Mouse (Mus musculus) ES-E14 (cell line): ENCODE results near the gene Raly. TPM values are rescaled to one million over a fixed set of nuclear protein-coding genes. Genes with fewer than 3 reads are reported as not detected.

Experiments
- DNase-seq: peaks from one replicate; pipeline ENCODE4 v3.0.0-alpha.2; 2013; ENCODE audit warnings: low read depth, low spot score
- H3K27ac ChIP-seq: 2 replicates; pipeline ENCODE4 v1.5.1; 2012; ENCODE audit warnings: low read depth, mild to moderate bottlenecking, low read length, moderate library complexity, mixed read lengths; ENCODE audit not compliant: poor library complexity, insufficient read depth, severe bottlenecking
- H3K36me3 ChIP-seq: 2 replicates; pipeline ENCODE4 v1.6.1; 2012; ENCODE audit warnings: mild to moderate bottlenecking, low read length, moderate library complexity, mixed read lengths; ENCODE audit not compliant: control insufficient read depth, poor library complexity, insufficient read depth, severe bottlenecking
- H3K4me1 ChIP-seq, 2 experiments: fragments of 150-350 bp in 1 of 2; sonication (generic) in 1 of 2; 2 replicates each; pipeline ENCODE4 v1.6.1; 2012; ENCODE audit warnings: low read length in 2 of 2, mild to moderate bottlenecking in 1 of 2, mixed read lengths in 1 of 2; ENCODE audit not compliant: control insufficient read depth in 2 of 2, insufficient read depth in 2 of 2, poor library complexity in 1 of 2
- H3K4me3 ChIP-seq, 2 experiments: fragments of 150-350 bp in 1 of 2; sonication (generic) in 1 of 2; 2 replicates each; pipeline ENCODE4 v1.5.1; 2012; ENCODE audit warnings: low read length in 2 of 2, low read depth in 1 of 2, mild to moderate bottlenecking in 1 of 2, mixed read lengths in 1 of 2; ENCODE audit not compliant: insufficient read depth in 1 of 2, poor library complexity in 1 of 2, severe bottlenecking in 1 of 2
- H3K9ac ChIP-seq: 2 replicates; pipeline ENCODE4 v1.6.1; 2012; ENCODE audit warnings: low read depth, mild to moderate bottlenecking, low read length, mixed read lengths; ENCODE audit not compliant: poor library complexity, insufficient read depth, severe bottlenecking
- H3K9me3 ChIP-seq: fragments of 150-350 bp; sonication (generic); 2 replicates; pipeline ENCODE4 v1.6.1; 2012; ENCODE audit warnings: low read depth, mild to moderate bottlenecking, low read length; ENCODE audit not compliant: control insufficient read depth, insufficient read depth
- CHD2 ChIP-seq: IDR thresholded peaks from 2 replicates; pipeline ENCODE4 v1.6.1; 2014; ENCODE audit warnings: mild to moderate bottlenecking, low read depth, low read length, inconsistent platforms
- HCFC1 ChIP-seq: IDR thresholded peaks from 2 replicates; pipeline ENCODE4 v1.6.1; 2012; ENCODE audit warnings: low read length, inconsistent platforms, borderline replicate concordance; ENCODE audit not compliant: insufficient read depth
- MAFK ChIP-seq: IDR thresholded peaks from 2 replicates; pipeline ENCODE4 v1.6.1; 2014; ENCODE audit warnings: mild to moderate bottlenecking, low read depth, low read length, inconsistent platforms; ENCODE audit not compliant: insufficient read depth
- ZC3H11A ChIP-seq: IDR thresholded peaks from 2 replicates; pipeline ENCODE4 v1.6.1; 2012; ENCODE audit warnings: low read depth, mild to moderate bottlenecking, inconsistent platforms, low read length, borderline replicate concordance
- ZNF384 ChIP-seq: IDR thresholded peaks from 2 replicates; pipeline ENCODE4 v1.6.1; 2012; ENCODE audit warnings: low read depth, low read length, inconsistent platforms
- in situ Hi-C, 2 experiments: fragments of 600-800 bp; cut with MboI; formaldehyde crosslinking; loops; one replicate each; pipeline ENCODE4 v1.15.1; 2025; ENCODE audit warnings: low sequenced_read_pairs in 2 of 2, inconsistent platforms in 1 of 2; ENCODE audit not compliant: unreplicated experiment in 2 of 2
- total RNA-seq: library from RNA; depleted of rRNA; stranded (reverse); fragments of 300-350 nt; gene quantifications from 2 replicates; pipeline ENCODE4 v1.2.3, GENCODE M21; 2012

The Raly gene
- total RNA-seq, 1 experiment = 209 TPM

GRCm38 (mm10) chr2:154779648-154780047 lies 11.2 kb upstream of the Raly start:
- in situ Hi-C loops = no loop called here
- TF ChIP-seq CHD2 (no peak), MAFK (no peak)
- Histone ChIP-seq H3K36me3 (no peaks in the 10 kb centered on the region), H3K9ac (no peak overlapping the region), H3K4me3 (no peak overlapping the region), H3K4me1 (no peaks in the 10 kb centered on the region), H3K9me3 (no peaks in the 10 kb centered on the region), H3K27ac (no peak overlapping the region)
- no peak for DNase-seq

GRCm38 (mm10) chr2:154782361-154782760 lies 8.5 kb upstream of the Raly start:
- DNase-seq = no peak
- Histone ChIP-seq H3K36me3 (no peaks in the 10 kb centered on the region), H3K27ac (no peak overlapping the region), H3K4me1 (peaks cover 2 to 10% of the 10 kb centered on the region in 2 experiments; a peak in 1 of 4 replicates), H3K9me3 (no peaks in the 10 kb centered on the region), H3K9ac (no peak overlapping the region), H3K4me3 (no peak overlapping the region)
- TF ChIP-seq ZNF384 = no peak
- TF ChIP-seq ZC3H11A = no peak
- TF ChIP-seq MAFK = no peak
- TF ChIP-seq HCFC1 = no peak
- no peak for TF ChIP-seq CHD2
- in situ Hi-C loops = no loop called here

GRCm38 (mm10) chr2:154782856-154783650 lies 7.8 kb upstream of the Raly start:
- peaks cover 2 to 10% of the 10 kb centered on the region in 2 experiments; a peak in 1 of 4 replicates for H3K4me1 ChIP-seq
- H3K9me3 ChIP-seq = no peaks in the 10 kb centered on the region
- in situ Hi-C loops = no loop called here
- no peak overlapping the region for H3K4me3 ChIP-seq
- no peak for DNase-seq
- no peak overlapping the region for H3K9ac ChIP-seq
- TF ChIP-seq CHD2 (no peak), HCFC1 (no peak), ZC3H11A (no peak), ZNF384 (no peak)
- no peaks in the 10 kb centered on the region for H3K36me3 ChIP-seq
- no peak overlapping the region for H3K27ac ChIP-seq

- TF ChIP-seq MAFK (no peak), HCFC1 (no peak), CHD2 (no peak), ZC3H11A (no peak), ZNF384 (no peak)
- Histone ChIP-seq H3K4me1 (peaks cover 2 to 11% of the 10 kb centered on the region in 2 experiments; a peak in 1 of 4 replicates), H3K27ac (no peak overlapping the region), H3K9me3 (no peaks in the 10 kb centered on the region), H3K36me3 (no peaks in the 10 kb centered on the region), H3K4me3 (no peak overlapping the region), H3K9ac (no peak overlapping the region)
- in situ Hi-C loops = no loop called here
- DNase-seq = no peak
Observed at GRCm38 (mm10) chr2:154785284-154785683, 5.6 kb upstream of the Raly start.
